Mouse (Mus musculus): ENCODE data around the gene Cacna1i. TPM values are rescaled to one million over a fixed set of nuclear protein-coding genes. Genes with fewer than 3 reads are reported as not detected.

The Cacna1i gene
- polyA plus RNA-seq, 1 experiment: not detected

- Histone ChIP-seq H3K9me3 (no peaks in the 10 kb centered on the region), H3K36me3 (replicated peaks; ENCODE audit: low read length) (no peaks in the 10 kb centered on the region), H3K27me3 (replicated peaks) (peaks cover 83% of the 10 kb centered on the region), H3K4me3 (replicated peaks) (no peak overlapping the region), H3K4me1 (no peaks in the 10 kb centered on the region)
- TF ChIP-seq GATA1 (IDR thresholded peaks at IDR 0.05; ENCODE audit: borderline replicate concordance, low read length): no peak
- TF ChIP-seq FLI1 (IDR thresholded peaks at IDR 0.05; ENCODE audit: low read length): no peak
Observed at GRCm38 (mm10) chr15:80387185-80387584, 100.1 kb downstream of the Cacna1i start.

GRCm38 (mm10) chr15:80391791-80392190, 104.8 kb downstream of the Cacna1i start:
- TF ChIP-seq GATA1 (IDR thresholded peaks at IDR 0.05; ENCODE audit: borderline replicate concordance, low read length) (no peak), FLI1 (IDR thresholded peaks at IDR 0.05; ENCODE audit: low read length) (no peak)
- H3K9me3 ChIP-seq: no peaks in the 10 kb centered on the region
- H3K27me3 ChIP-seq (replicated peaks): peaks cover 71% of the 10 kb centered on the region
- H3K36me3 ChIP-seq (replicated peaks; ENCODE audit: low read length): no peaks in the 10 kb centered on the region
- no peaks in the 10 kb centered on the region for H3K4me1 ChIP-seq
- H3K4me3 ChIP-seq (replicated peaks): no peak overlapping the region

- Histone ChIP-seq H3K4me3 (replicated peaks) (no peak overlapping the region), H3K36me3 (replicated peaks; ENCODE audit: low read length) (no peaks in the 10 kb centered on the region), H3K4me1 (no peaks in the 10 kb centered on the region), H3K27me3 (replicated peaks) (peaks cover 47% of the 10 kb centered on the region), H3K9me3 (peaks cover 27% of the 10 kb centered on the region)
- TF ChIP-seq FLI1 (IDR thresholded peaks at IDR 0.05; ENCODE audit: low read length): no peak
- TF ChIP-seq GATA1 (IDR thresholded peaks at IDR 0.05; ENCODE audit: borderline replicate concordance, low read length): no peak
Observed at GRCm38 (mm10) chr15:80395035-80395434, 108.0 kb downstream of the Cacna1i start.

GRCm38 (mm10) chr15:80399451-80399850, 112.4 kb downstream of the Cacna1i start:
- TF ChIP-seq FLI1 (IDR thresholded peaks at IDR 0.05; ENCODE audit: low read length): no peak
- TF ChIP-seq GATA1 (IDR thresholded peaks at IDR 0.05; ENCODE audit: borderline replicate concordance, low read length): no peak
- no peak overlapping the region for H3K4me3 ChIP-seq (replicated peaks)
- H3K9me3 ChIP-seq: peaks cover 35% of the 10 kb centered on the region
- no peaks in the 10 kb centered on the region for H3K4me1 ChIP-seq
- H3K36me3 ChIP-seq (replicated peaks; ENCODE audit: low read length): no peaks in the 10 kb centered on the region
- peaks cover 45% of the 10 kb centered on the region for H3K27me3 ChIP-seq (replicated peaks)

- H3K4me1 ChIP-seq: no peaks in the 10 kb centered on the region
- TF ChIP-seq FLI1 (IDR thresholded peaks at IDR 0.05; ENCODE audit: low read length) (no peak), GATA1 (IDR thresholded peaks at IDR 0.05; ENCODE audit: borderline replicate concordance, low read length) (no peak)
- no peak overlapping the region for H3K4me3 ChIP-seq (replicated peaks)
- no peaks in the 10 kb centered on the region for H3K36me3 ChIP-seq (replicated peaks; ENCODE audit: low read length)
- peaks cover 52% of the 10 kb centered on the region for H3K9me3 ChIP-seq
- H3K27me3 ChIP-seq (replicated peaks): peaks cover 49% of the 10 kb centered on the region
Observed at GRCm38 (mm10) chr15:80401387-80401898, 114.4 kb downstream of the Cacna1i start.

- no peaks in the 10 kb centered on the region for H3K36me3 ChIP-seq (replicated peaks; ENCODE audit: low read length)
- no peaks in the 10 kb centered on the region for H3K4me1 ChIP-seq
- peaks cover 50% of the 10 kb centered on the region for H3K27me3 ChIP-seq (replicated peaks)
- H3K4me3 ChIP-seq (replicated peaks): no peak overlapping the region
- peaks cover 52% of the 10 kb centered on the region for H3K9me3 ChIP-seq
- no peak for TF ChIP-seq GATA1 (IDR thresholded peaks at IDR 0.05; ENCODE audit: borderline replicate concordance, low read length)
- no peak for TF ChIP-seq FLI1 (IDR thresholded peaks at IDR 0.05; ENCODE audit: low read length)
Observed at GRCm38 (mm10) chr15:80401980-80402379, 114.9 kb downstream of the Cacna1i start.

- Histone ChIP-seq H3K9me3 (peaks cover 19% of the 10 kb centered on the region), H3K4me1 (no peaks in the 10 kb centered on the region), H3K27me3 (replicated peaks) (peaks cover 60% of the 10 kb centered on the region), H3K36me3 (replicated peaks; ENCODE audit: low read length) (no peaks in the 10 kb centered on the region), H3K4me3 (replicated peaks) (no peak overlapping the region)
- TF ChIP-seq FLI1 (IDR thresholded peaks at IDR 0.05; ENCODE audit: low read length): no peak
- TF ChIP-seq GATA1 (IDR thresholded peaks at IDR 0.05; ENCODE audit: borderline replicate concordance, low read length): no peak
Observed at GRCm38 (mm10) chr15:80407873-80408272, 120.8 kb downstream of the Cacna1i start.

GRCm38 (mm10) chr15:80410661-80411060, 123.6 kb downstream of the Cacna1i start:
- Histone ChIP-seq H3K4me1 (no peaks in the 10 kb centered on the region), H3K4me3 (replicated peaks) (no peak overlapping the region), H3K9me3 (peaks cover 5% of the 10 kb centered on the region), H3K27me3 (replicated peaks) (peaks cover 78% of the 10 kb centered on the region), H3K36me3 (replicated peaks; ENCODE audit: low read length) (no peaks in the 10 kb centered on the region)
- TF ChIP-seq GATA1 (IDR thresholded peaks at IDR 0.05; ENCODE audit: borderline replicate concordance, low read length) (no peak), FLI1 (IDR thresholded peaks at IDR 0.05; ENCODE audit: low read length) (no peak)

GRCm38 (mm10) chr15:80413070-80413469, 126.0 kb downstream of the Cacna1i start:
- Histone ChIP-seq H3K36me3 (replicated peaks; ENCODE audit: low read length) (no peaks in the 10 kb centered on the region), H3K4me1 (peaks cover 2% of the 10 kb centered on the region; the same call in 1 of the 2 replicates), H3K27me3 (replicated peaks) (peaks cover 75% of the 10 kb centered on the region), H3K9me3 (no peaks in the 10 kb centered on the region), H3K4me3 (replicated peaks) (no peak overlapping the region)
- no peak for TF ChIP-seq FLI1 (IDR thresholded peaks at IDR 0.05; ENCODE audit: low read length)
- no peak for TF ChIP-seq GATA1 (IDR thresholded peaks at IDR 0.05; ENCODE audit: borderline replicate concordance, low read length)

GRCm38 (mm10) chr15:80413988-80414721, 127.1 kb downstream of the Cacna1i start:
- Histone ChIP-seq H3K9me3 (no peaks in the 10 kb centered on the region), H3K4me1 (peaks cover 5% of the 10 kb centered on the region; the same call in 1 of the 2 replicates), H3K36me3 (replicated peaks; ENCODE audit: low read length) (no peaks in the 10 kb centered on the region), H3K4me3 (replicated peaks) (no peak overlapping the region), H3K27me3 (replicated peaks) (peaks cover 71% of the 10 kb centered on the region)
- TF ChIP-seq FLI1 (IDR thresholded peaks at IDR 0.05; ENCODE audit: low read length): no peak
- no peak for TF ChIP-seq GATA1 (IDR thresholded peaks at IDR 0.05; ENCODE audit: borderline replicate concordance, low read length)
